Mouse (Mus musculus): ENCODE results near the gene Uchl1.

Uchl1 gene

GRCm38 (mm10) chr5:66710445-66711019 lies 34.6 kb downstream of the Uchl1 start:
- DNase-seq (ENCODE audit: low spot score), result no peak

GRCm38 (mm10) chr5:66712801-66713200 lies 36.9 kb downstream of the Uchl1 start:
- DNase-seq (ENCODE audit: low spot score), result no peak

- DNase-seq (ENCODE audit: low spot score), result no peak
Observed at GRCm38 (mm10) chr5:66715498-66715931, 39.6 kb downstream of the Uchl1 start.

- DNase-seq (ENCODE audit: low spot score), result no peak
Observed at GRCm38 (mm10) chr5:66717931-66718330, 42.0 kb downstream of the Uchl1 start.

- no peak for DNase-seq (ENCODE audit: low spot score)
Observed at GRCm38 (mm10) chr5:66718413-66718812, 42.5 kb downstream of the Uchl1 start.

GRCm38 (mm10) chr5:66718880-66719279 lies 43.0 kb downstream of the Uchl1 start:
- DNase-seq (ENCODE audit: low spot score), result no peak

- no peak for DNase-seq (ENCODE audit: low spot score)
Observed at GRCm38 (mm10) chr5:66720921-66721320, 45.0 kb downstream of the Uchl1 start.

- DNase-seq (ENCODE audit: low spot score), result no peak
Observed at GRCm38 (mm10) chr5:66722586-66722985, 46.7 kb downstream of the Uchl1 start.

- no peak for DNase-seq (ENCODE audit: low spot score)
Observed at GRCm38 (mm10) chr5:66723037-66723436, 47.1 kb downstream of the Uchl1 start.

GRCm38 (mm10) chr5:66723626-66724025 lies 47.7 kb downstream of the Uchl1 start:
- DNase-seq (ENCODE audit: low spot score), result no peak

- DNase-seq (ENCODE audit: low spot score), result no peak
Observed at GRCm38 (mm10) chr5:66729306-66729705, 53.4 kb downstream of the Uchl1 start.

- peak; percentile 10 for DNase-seq (ENCODE audit: low spot score)
Observed at GRCm38 (mm10) chr5:66730621-66731301, 54.9 kb downstream of the Uchl1 start.

GRCm38 (mm10) chr5:66731302-66731697 lies 55.4 kb downstream of the Uchl1 start:
- no peak for DNase-seq (ENCODE audit: low spot score)

GRCm38 (mm10) chr5:66733556-66733955 lies 57.7 kb downstream of the Uchl1 start:
- DNase-seq (ENCODE audit: low spot score), result no peak

All from ovary, adult 18-20 months (tissue).